Mouse (Mus musculus): Measurements from ENCODE around the gene Zfp65. TPM values are rescaled to one million over a fixed set of nuclear protein-coding genes. Genes with fewer than 3 reads are reported as not detected.

Gene Zfp65
- polyA plus RNA-seq, 1 experiment from 2014 or later = 4.3 TPM

Other genes with a start within 250 kb of the Zfp65 start
- gene Zfp874b, start 244.9 kb downstream of the Zfp65 start, polyA plus RNA-seq (2014; fragmentation: Nextera tagmentation; extraction: Ambion mirVana) = 2.2 and 2.3 TPM in 2 replicates
- gene Zfp58, start 228.6 kb downstream of the Zfp65 start, polyA plus RNA-seq (2014; fragmentation: Nextera tagmentation; extraction: Ambion mirVana) = 13.5 and 16.7 TPM in 2 replicates
- not detected in 2 replicates for gene Gm26965, start 203.0 kb downstream of the Zfp65 start, polyA plus RNA-seq (2014; fragmentation: Nextera tagmentation; extraction: Ambion mirVana)
- gene Zfp87, start 203.0 kb downstream of the Zfp65 start, polyA plus RNA-seq (2014; fragmentation: Nextera tagmentation; extraction: Ambion mirVana) = 22.5 and 28.5 TPM in 2 replicates
- gene Zfp748, start 175.3 kb downstream of the Zfp65 start, polyA plus RNA-seq (2014; fragmentation: Nextera tagmentation; extraction: Ambion mirVana) = 15.2 and 17.7 TPM in 2 replicates
- 4.5 and 5.0 TPM in 2 replicates for gene Zfp729b, start 119.5 kb downstream of the Zfp65 start, polyA plus RNA-seq (2014; fragmentation: Nextera tagmentation; extraction: Ambion mirVana)
- gene Gm49345, start 91.4 kb downstream of the Zfp65 start, polyA plus RNA-seq (2014; fragmentation: Nextera tagmentation; extraction: Ambion mirVana) = not detected in 2 replicates
- 3.6 and 5.7 TPM in 2 replicates for gene Zfp729a, start 91.4 kb downstream of the Zfp65 start, polyA plus RNA-seq (2014; fragmentation: Nextera tagmentation; extraction: Ambion mirVana)
- 9.6 and 11.2 TPM in 2 replicates for gene Zfp738, start 42.1 kb downstream of the Zfp65 start, polyA plus RNA-seq (2014; fragmentation: Nextera tagmentation; extraction: Ambion mirVana)
- gene Zfp85, start 26.1 kb upstream of the Zfp65 start, polyA plus RNA-seq (2014; fragmentation: Nextera tagmentation; extraction: Ambion mirVana) = 7.1 and 7.6 TPM in 2 replicates
- gene Zfp493, start 50.5 kb upstream of the Zfp65 start, polyA plus RNA-seq (2014; fragmentation: Nextera tagmentation; extraction: Ambion mirVana) = 2.2 and 3.7 TPM in 2 replicates
- gene Zfp273, start 84.6 kb upstream of the Zfp65 start, polyA plus RNA-seq (2014; fragmentation: Nextera tagmentation; extraction: Ambion mirVana) = 7.3 and 8.8 TPM in 2 replicates
- gene Gm10037, start 101.9 kb upstream of the Zfp65 start, polyA plus RNA-seq (2014; fragmentation: Nextera tagmentation; extraction: Ambion mirVana) = 2.6 and 2.7 TPM in 2 replicates
- not detected in 2 replicates for gene BC048507, start 134.2 kb upstream of the Zfp65 start, polyA plus RNA-seq (2014; fragmentation: Nextera tagmentation; extraction: Ambion mirVana)